Mouse (Mus musculus): Measurements from ENCODE around the gene Ints3. TPM values are rescaled to one million over a fixed set of nuclear protein-coding genes. Genes with fewer than 3 reads are reported as not detected.
"Not testable (repeated sequence)": the region's sequence is repeated elsewhere in the genome, so short reads cannot be mapped to it uniquely, and the experiment has no call there.

The Ints3 gene
- polyA plus RNA-seq, 1 experiment: 24.8 TPM

DNA sequence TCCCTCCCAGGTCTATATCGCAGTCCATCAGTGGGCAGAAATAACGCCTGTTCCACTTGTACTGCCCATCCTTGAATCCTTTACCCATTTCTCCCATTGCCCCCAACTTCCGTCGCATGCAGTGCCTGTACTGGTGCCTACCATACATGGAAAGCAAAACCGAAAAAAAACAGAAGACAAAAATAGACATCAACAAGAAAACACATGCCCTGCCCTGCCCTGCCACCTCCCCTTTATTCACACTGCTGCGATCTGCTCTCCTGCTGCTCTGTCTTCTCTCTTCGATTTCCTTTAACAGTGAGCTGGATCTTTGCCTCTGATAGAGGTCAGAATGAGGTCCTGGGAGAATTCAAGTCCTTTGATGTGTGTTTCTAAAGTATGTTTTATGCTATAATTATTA lies 75.5 kb downstream of the Ints3 start:
- no peak for DNase-seq (ENCODE audit: low spot score)

- DNase-seq (ENCODE audit: low spot score): no peak
Measured at GRCm38 (mm10) chr3:90347847-90348246, 85.6 kb downstream of the Ints3 start.

- not testable (repeated sequence) for DNase-seq (ENCODE audit: low spot score)
Measured at GRCm38 (mm10) chr3:90342853-90343252, 90.6 kb downstream of the Ints3 start.

Other genes with a start within 250 kb of the Ints3 start
- gene Rps27, start 220.0 kb downstream of the Ints3 start, polyA plus RNA-seq (2012; rRNA removed): 4,684 and 6,324 TPM in 2 replicates
- 18.7 and 21.4 TPM in 2 replicates for gene Rab13, start 219.9 kb downstream of the Ints3 start, polyA plus RNA-seq (2012; rRNA removed)
- 64.2 and 81.2 TPM in 2 replicates for gene Jtb, start 202.0 kb downstream of the Ints3 start, polyA plus RNA-seq (2012; rRNA removed)
- 1.7 and 2.0 TPM in 2 replicates for gene Creb3l4, start 190.1 kb downstream of the Ints3 start, polyA plus RNA-seq (2012; rRNA removed)
- gene Slc39a1, start 185.4 kb downstream of the Ints3 start, polyA plus RNA-seq (2012; rRNA removed): 55.0 and 79.5 TPM in 2 replicates
- gene Crtc2, start 179.5 kb downstream of the Ints3 start, polyA plus RNA-seq (2012; rRNA removed): 23.7 and 35.6 TPM in 2 replicates
- 15.0 and 15.4 TPM in 2 replicates for gene Dennd4b, start 168.4 kb downstream of the Ints3 start, polyA plus RNA-seq (2012; rRNA removed)
- 14.7 and 23.9 TPM in 2 replicates for gene Gatad2b, start 140.4 kb downstream of the Ints3 start, polyA plus RNA-seq (2012; rRNA removed)
- 9.2 and 11.0 TPM in 2 replicates for gene Slc27a3, start 43.7 kb downstream of the Ints3 start, polyA plus RNA-seq (2012; rRNA removed)
- 25.3 and 26.4 TPM in 2 replicates for gene Npr1, start 32.2 kb upstream of the Ints3 start, polyA plus RNA-seq (2012; rRNA removed)
- gene Ilf2, start 42.5 kb upstream of the Ints3 start, polyA plus RNA-seq (2012; rRNA removed): 44.4 and 48.2 TPM in 2 replicates
- gene Snapin, start 57.4 kb upstream of the Ints3 start, polyA plus RNA-seq (2012; rRNA removed): 88.2 and 107 TPM in 2 replicates
- gene Chtop, start 75.9 kb upstream of the Ints3 start, polyA plus RNA-seq (2012; rRNA removed): 98.1 and 103 TPM in 2 replicates
- gene S100a1, start 80.8 kb upstream of the Ints3 start, polyA plus RNA-seq (2012; rRNA removed): 592 and 865 TPM in 2 replicates
- gene S100a13, start 80.8 kb upstream of the Ints3 start, polyA plus RNA-seq (2012; rRNA removed): 86.1 and 86.3 TPM in 2 replicates
- 70.1 and 94.3 TPM in 2 replicates for gene S100a14, start 93.2 kb upstream of the Ints3 start, polyA plus RNA-seq (2012; rRNA removed)
- gene S100a16, start 103.6 kb upstream of the Ints3 start, polyA plus RNA-seq (2012; rRNA removed): 151 and 159 TPM in 2 replicates
- 3.3 and 4.7 TPM in 2 replicates for gene S100a3, start 127.0 kb upstream of the Ints3 start, polyA plus RNA-seq (2012; rRNA removed)
- gene S100a2, start 156.6 kb upstream of the Ints3 start, polyA plus RNA-seq (2012; rRNA removed): not detected in 2 replicates
- gene Gm42674, start 168.3 kb upstream of the Ints3 start, polyA plus RNA-seq (2012; rRNA removed): 0.41 and 0.81 TPM in 2 replicates
- gene S100a4, start 170.1 kb upstream of the Ints3 start, polyA plus RNA-seq (2012; rRNA removed): 263 and 329 TPM in 2 replicates
- 9.8 and 10.2 TPM in 2 replicates for gene S100a5, start 174.9 kb upstream of the Ints3 start, polyA plus RNA-seq (2012; rRNA removed)
- gene S100a6, start 179.3 kb upstream of the Ints3 start, polyA plus RNA-seq (2012; rRNA removed): 3,944 and 6,594 TPM in 2 replicates
- 4.6 and 6.6 TPM in 2 replicates for gene S100a7a, start 220.4 kb upstream of the Ints3 start, polyA plus RNA-seq (2012; rRNA removed)
- gene S100a8, start 235.4 kb upstream of the Ints3 start, polyA plus RNA-seq (2012; rRNA removed): 0.45 and 1.0 TPM in 2 replicates